Mouse (Mus musculus) kidney, adult 11 months (tissue): Measurements from ENCODE around the gene Ctnna3.
"Not testable (repeated sequence)": the region's sequence is repeated elsewhere in the genome, so short reads cannot be mapped to it uniquely, and the experiment has no call there.

Experiments
- DNase-seq: peaks from one replicate; pipeline ENCODE4 v3.0.0; 2022

Ctnna3 gene

GRCm38 (mm10) chr10:64243421-64243820 lies 813.5 kb downstream of the Ctnna3 start:
- no peak for DNase-seq

GRCm38 (mm10) chr10:64268156-64268555 lies 838.3 kb downstream of the Ctnna3 start:
- no peak for DNase-seq

GRCm38 (mm10) chr10:64275143-64275542 lies 845.2 kb downstream of the Ctnna3 start:
- no peak for DNase-seq

- no peak for DNase-seq
These were observed 848.9 kb downstream of the Ctnna3 start for GRCm38 (mm10) chr10:64278836-64279235.

GRCm38 (mm10) chr10:64305802-64306201 lies 875.9 kb downstream of the Ctnna3 start:
- no peak for DNase-seq

GRCm38 (mm10) chr10:64311622-64312292 lies 881.9 kb downstream of the Ctnna3 start:
- DNase-seq = no peak

- no peak for DNase-seq
These were observed 890.4 kb downstream of the Ctnna3 start for GRCm38 (mm10) chr10:64320332-64320731.

- DNase-seq = no peak
These were observed 912.9 kb downstream of the Ctnna3 start for GRCm38 (mm10) chr10:64342702-64343379.

GRCm38 (mm10) chr10:64373288-64373687 lies 943.4 kb downstream of the Ctnna3 start:
- DNase-seq = no peak

- no peak for DNase-seq
These were observed 947.9 kb downstream of the Ctnna3 start for GRCm38 (mm10) chr10:64377751-64378150.

GRCm38 (mm10) chr10:64396579-64396978 lies 966.7 kb downstream of the Ctnna3 start:
- DNase-seq = no peak

GRCm38 (mm10) chr10:64418396-64418795 lies 988.5 kb downstream of the Ctnna3 start:
- not testable (repeated sequence) for DNase-seq

GRCm38 (mm10) chr10:64438736-64439135 lies 1008.8 kb downstream of the Ctnna3 start:
- no peak for DNase-seq

GRCm38 (mm10) chr10:64448624-64449023 lies 1018.7 kb downstream of the Ctnna3 start:
- DNase-seq = no peak

- no peak for DNase-seq
These were observed 1053.4 kb downstream of the Ctnna3 start for GRCm38 (mm10) chr10:64483281-64483680.

GRCm38 (mm10) chr10:64489471-64489870 lies 1059.6 kb downstream of the Ctnna3 start:
- no peak for DNase-seq

GRCm38 (mm10) chr10:64543647-64544046 lies 1113.7 kb downstream of the Ctnna3 start:
- no peak for DNase-seq

GRCm38 (mm10) chr10:64544389-64544788 lies 1114.5 kb downstream of the Ctnna3 start:
- no peak for DNase-seq

- no peak for DNase-seq
These were observed 1141.4 kb downstream of the Ctnna3 start for GRCm38 (mm10) chr10:64571311-64571710.

GRCm38 (mm10) chr10:64588116-64588515 lies 1158.2 kb downstream of the Ctnna3 start:
- no peak for DNase-seq

- no peak for DNase-seq
These were observed 1206.9 kb downstream of the Ctnna3 start for GRCm38 (mm10) chr10:64636760-64637159.

- DNase-seq = no peak
These were observed 1209.2 kb downstream of the Ctnna3 start for GRCm38 (mm10) chr10:64639061-64639460.

GRCm38 (mm10) chr10:64641093-64641492 lies 1211.2 kb downstream of the Ctnna3 start:
- DNase-seq = no peak

GRCm38 (mm10) chr10:64641576-64641975 lies 1211.7 kb downstream of the Ctnna3 start:
- peak; percentile 3 for DNase-seq

GRCm38 (mm10) chr10:64643976-64644375 lies 1214.1 kb downstream of the Ctnna3 start:
- DNase-seq = no peak
